Mouse (Mus musculus) CH12.LX (cell line): Measurements from ENCODE around the gene Icmt. TPM values are rescaled to one million over a fixed set of nuclear protein-coding genes. Genes with fewer than 3 reads are reported as not detected.

Experiments used
- DNase-seq: peaks from one replicate; pipeline ENCODE4 v3.0.0-alpha.2; 2013; ENCODE audit errors: extremely low read depth
- H3K27ac ChIP-seq: 2 replicates; pipeline ENCODE4 v1.5.1; 2012; ENCODE audit warnings: low read depth, mild to moderate bottlenecking, control low read depth, moderate library complexity; ENCODE audit not compliant: insufficient read depth
- H3K27me3 ChIP-seq: replicated peaks from 2 replicates; pipeline ENCODE3; 2012; ENCODE audit warnings: inconsistent platforms
- H3K36me3 ChIP-seq, 2 experiments: replicated peaks in 1 of 2; 2 replicates each; pipeline versions ENCODE3 to v1.6.1; 2012; ENCODE audit warnings: inconsistent platforms in 1 of 2, low read length in 1 of 2, mild to moderate bottlenecking in 1 of 2, mixed read lengths in 1 of 2, moderate library complexity in 1 of 2; ENCODE audit not compliant: control insufficient read depth in 1 of 2, insufficient read depth in 1 of 2
- H3K4me1 ChIP-seq, 2 experiments: 2 replicates each; pipeline ENCODE4 v1.6.1; 2012; ENCODE audit warnings: inconsistent platforms in 1 of 2, moderate library complexity in 1 of 2; ENCODE audit not compliant: insufficient read depth in 2 of 2, control insufficient read depth in 1 of 2
- H3K4me2 ChIP-seq: 2 replicates; pipeline ENCODE4 v1.6.1; 2012; ENCODE audit warnings: low read depth, mild to moderate bottlenecking, control low read depth; ENCODE audit not compliant: poor library complexity, insufficient read depth, severe bottlenecking
- H3K4me3 ChIP-seq, 3 experiments: fragments of 150-350 bp in 1 of 3; sonication (generic) in 1 of 3; replicated peaks in 1 of 3; 2 replicates each; pipeline versions ENCODE3 to v1.5.1; 2011 to 2012; ENCODE audit warnings: low read depth in 2 of 3, low read length in 2 of 3, mild to moderate bottlenecking in 2 of 3, moderate library complexity in 2 of 3, control low read depth in 1 of 3, improper control_type of control experiment in 1 of 3, inconsistent platforms in 1 of 3, mixed read lengths in 1 of 3; ENCODE audit not compliant: poor library complexity in 1 of 3
- H3K79me2 ChIP-seq: replicated peaks from 2 replicates; pipeline ENCODE4 v1.6.1; 2012; ENCODE audit warnings: mild to moderate bottlenecking, moderate library complexity; ENCODE audit not compliant: control insufficient read depth, poor library complexity, insufficient read depth, severe bottlenecking; ENCODE audit errors: extremely low read depth
- H3K9ac ChIP-seq: 2 replicates; pipeline ENCODE4 v1.6.1; 2012; ENCODE audit warnings: low read depth, mild to moderate bottlenecking, control low read depth, moderate library complexity; ENCODE audit not compliant: insufficient read depth
- H3K9me3 ChIP-seq: replicated peaks from 2 replicates; pipeline ENCODE3; 2012; ENCODE audit warnings: low read length, inconsistent platforms, mixed read lengths
- CHD1 ChIP-seq: IDR thresholded peaks from 2 replicates; pipeline ENCODE4 v1.6.1; 2012; ENCODE audit warnings: low read depth, low read length, improper control_type of control experiment, inconsistent platforms
- E2F4 ChIP-seq: IDR thresholded peaks from 2 replicates; pipeline ENCODE4 v1.6.1; 2011; ENCODE audit warnings: low read depth, low read length, improper control_type of control experiment; ENCODE audit not compliant: insufficient replicate concordance
- ELF1 ChIP-seq: IDR thresholded peaks from 2 replicates; pipeline ENCODE4 v1.6.1; 2014; ENCODE audit warnings: low read depth, mild to moderate bottlenecking, inconsistent platforms, low read length, improper control_type of control experiment
- EP300 ChIP-seq: IDR thresholded peaks from 2 replicates; pipeline ENCODE4 v1.6.1; 2011; ENCODE audit warnings: low read length, improper control_type of control experiment
- IRF4 ChIP-seq: IDR thresholded peaks from 2 replicates; pipeline ENCODE4 v1.6.1; 2014; ENCODE audit warnings: low read depth, mild to moderate bottlenecking, inconsistent platforms, low read length, improper control_type of control experiment
- JUND ChIP-seq: conservative IDR thresholded peaks from 2 replicates; pipeline ENCODE4 v1.6.1; 2011; ENCODE audit warnings: low read depth, low read length, improper control_type of control experiment
- KAT2A ChIP-seq: IDR thresholded peaks from 2 replicates; pipeline ENCODE4 v1.6.1; 2012; ENCODE audit warnings: low read length, improper control_type of control experiment, inconsistent platforms; ENCODE audit not compliant: insufficient replicate concordance
- MAFK ChIP-seq: IDR thresholded peaks from 2 replicates; pipeline ENCODE4 v1.6.1; 2011; ENCODE audit warnings: low read length, improper control_type of control experiment; ENCODE audit not compliant: insufficient replicate concordance
- MAX ChIP-seq: IDR thresholded peaks from 2 replicates; pipeline ENCODE4 v1.6.1; 2011; ENCODE audit warnings: low read length, improper control_type of control experiment
- MAZ ChIP-seq: IDR thresholded peaks from 2 replicates; pipeline ENCODE4 v1.6.1; 2012; ENCODE audit warnings: low read depth, mild to moderate bottlenecking, inconsistent platforms, low read length, improper control_type of control experiment, moderate library complexity
- NRF1 ChIP-seq: IDR thresholded peaks from 2 replicates; pipeline ENCODE4 v1.6.1; 2014; ENCODE audit warnings: low read depth, mild to moderate bottlenecking, inconsistent platforms, low read length, improper control_type of control experiment, moderate library complexity
- POLR2A ChIP-seq: IDR thresholded peaks from 2 replicates; pipeline ENCODE4 v1.6.1; 2011; ENCODE audit warnings: low read depth, mild to moderate bottlenecking, improper control_type of control experiment, low read length
- RCOR1 ChIP-seq: conservative IDR thresholded peaks from 2 replicates; pipeline ENCODE4 v1.6.1; 2012; ENCODE audit warnings: low read depth, mild to moderate bottlenecking, inconsistent platforms, low read length, improper control_type of control experiment
- SIN3A ChIP-seq: IDR thresholded peaks from 2 replicates; pipeline ENCODE4 v1.6.1; 2012; ENCODE audit warnings: low read length, improper control_type of control experiment, inconsistent platforms
- SMC3 ChIP-seq: IDR thresholded peaks from 2 replicates; pipeline ENCODE4 v1.6.1; 2011; ENCODE audit warnings: low read depth, low read length, improper control_type of control experiment
- UBTF ChIP-seq: IDR thresholded peaks from 2 replicates; pipeline ENCODE4 v1.6.1; 2012; ENCODE audit warnings: low read depth, mild to moderate bottlenecking, inconsistent platforms, low read length, improper control_type of control experiment, moderate library complexity
- USF1 ChIP-seq: IDR thresholded peaks from 2 replicates; pipeline ENCODE4 v1.6.1; 2014; ENCODE audit warnings: low read depth, mild to moderate bottlenecking, inconsistent platforms, low read length, improper control_type of control experiment
- dilution Hi-C: fragments of 300-500 bp; cut with MboI; formaldehyde crosslinking; loops from 2 replicates; pipeline ENCODE4 v1.14.3; 2020; ENCODE audit warnings: low sequenced_read_pairs; ENCODE audit not compliant: extremely low pct_unique_long_range_greater_than_20kb, extremely low pct_ligation_motif_present
- in situ Hi-C: fragments of 300-500 bp; cut with MboI; formaldehyde crosslinking; loops from 3 replicates; pipeline ENCODE4 v1.14.3; 2019; ENCODE audit warnings: low sequenced_read_pairs, low pct_ligation_motif_present, low pct_unique_long_range_greater_than_20kb, mixed read lengths
- polyA plus RNA-seq: library from polyadenylated mRNA; unstranded; fragments of >175 nt; gene quantifications from 2 replicates; pipeline ENCODE4 v1.2.1, GENCODE M21; 2012; ENCODE audit warnings: low read depth; ENCODE audit not compliant: insufficient read length
- total RNA-seq, 2 experiments: library from RNA; depleted of rRNA; stranded (reverse); fragments of 300-350 nt in 1 of 2; fragments of >200 nt in 1 of 2; gene quantifications; 2 replicates each; pipeline ENCODE4 v1.2.3; 2012 to 2014

Gene Icmt
- total and polyA plus RNA-seq, 3 experiments = 18.5 to 29.8 (median 21.5) TPM

GRCm38 (mm10) chr4:152325574-152326411 is 28.8 kb downstream of the Icmt start, which contains the start of gene Rpl22 (continued):
- TF ChIP-seq MAFK (no peak), CHD1 (peak; percentile 100), MAX (peak; percentile 76; the same call in 1 of the 2 replicates), JUND (no peak), IRF4 (peak; percentile 42; the same call in 1 of the 2 replicates), NRF1 (peak; percentile 90), SMC3 (no peak), MAZ (peak; percentile 91), RCOR1 (0 out of 2 replicates have a peak, but pooled peaks have one; percentile 39), E2F4 (no peak; the same call in 1 of the 2 replicates), UBTF (0 out of 2 replicates have a peak, but pooled peaks have one; percentile 54), KAT2A (peak; percentile 72; the same call in 1 of the 2 replicates)

GRCm38 (mm10) chr4:152326543-152326942 is 29.5 kb downstream of the Icmt start:
- peak; percentile 49; the same call in 1 of the 2 replicates for TF ChIP-seq SIN3A
- TF ChIP-seq ELF1 = no peak
- no peak for TF ChIP-seq EP300
- TF ChIP-seq POLR2A = no peak
- no peak for TF ChIP-seq USF1
- TF ChIP-seq RCOR1 = 0 out of 2 replicates have a peak, but pooled peaks have one; percentile 0
- TF ChIP-seq MAFK = no peak
- TF ChIP-seq E2F4 = no peak
- no peak for TF ChIP-seq KAT2A
- TF ChIP-seq, all 38 proteins: peak for 2
- H3K4me3 ChIP-seq = peak overlapping the region; percentile 94 to 97 (median 97)
- peaks cover 3 to 37% of the 10 kb centered on the region in 2 experiments; a peak in 3 of 4 replicates for H3K4me1 ChIP-seq
- no peaks in the 10 kb centered on the region for H3K27me3 ChIP-seq
- no peak for DNase-seq
- peaks cover 57% of the 10 kb centered on the region for H3K79me2 ChIP-seq
- no peak overlapping the region; the same call in 1 of the 2 replicates for H3K27ac ChIP-seq
- dilution Hi-C loops = no loop called here
- H3K9ac ChIP-seq = peak overlapping the region; percentile 82
- peaks cover 3% of the 10 kb centered on the region for H3K9me3 ChIP-seq
- in situ Hi-C loops = loop anchor here (5.0 kb wide), 1 partner anchor 111 kb away; no protein-coding TSS in a partner anchor
- H3K36me3 ChIP-seq = peaks cover 28 to 40% of the 10 kb centered on the region in 2 experiments
- peak overlapping the region; percentile 99 for H3K4me2 ChIP-seq
